Mouse (Mus musculus) olfactory bulb, adult 2 months (tissue): Measurements from ENCODE around the gene Rev1.

Source experiments
- CTCF ChIP-seq: fragments of 200-500 bp; IDR thresholded peaks from 2 replicates; pipeline ENCODE4 v1.5.1; 2012; ENCODE audit warnings: low read depth, mild to moderate bottlenecking, low read length, moderate library complexity; ENCODE audit not compliant: insufficient read depth
- POLR2A ChIP-seq: fragments of 200-500 bp; IDR thresholded peaks from 2 replicates; pipeline ENCODE4 v1.6.1; 2012; ENCODE audit warnings: mild to moderate bottlenecking, low read depth, low read length, moderate library complexity; ENCODE audit not compliant: insufficient read depth

GRCm38 (mm10) chr1:38128919-38129436 lies 623 bp downstream of the Rev1 start:
- TF ChIP-seq POLR2A (no peak), CTCF (no peak)
